Mouse (Mus musculus) gastrocnemius, adult 18-20 months (tissue): ENCODE data around the gene Mpc2. TPM values are rescaled to one million over a fixed set of nuclear protein-coding genes. Genes with fewer than 3 reads are reported as not detected.

ENCODE experiments used
- DNase-seq: peaks from one replicate; pipeline ENCODE4 v3.0.0; 2021; ENCODE audit warnings: low spot score
- total RNA-seq, 2 experiments: library from RNA; stranded (reverse); gene quantifications; 2 replicates each; pipeline ENCODE4 v1.2.3; 2021

The Mpc2 gene
- total RNA-seq, 2 experiments from 2014 or later: 282 to 321 TPM

GRCm38 (mm10) chr1:165503307-165504024 is 43.0 kb downstream of the Mpc2 start:
- DNase-seq: peak; percentile 48

GRCm38 (mm10) chr1:165506303-165506702 is 45.9 kb downstream of the Mpc2 start:
- DNase-seq: no peak

- DNase-seq: peak; percentile 40
Measured at GRCm38 (mm10) chr1:165510161-165510560, 49.7 kb downstream of the Mpc2 start.

GRCm38 (mm10) chr1:165520716-165521115 is 60.3 kb downstream of the Mpc2 start:
- DNase-seq: no peak

Other genes with a start within 250 kb of the Mpc2 start
- 10 to 100 TPM; 17.1 to 20.7 TPM for gene Tiprl, start 223.6 kb upstream of the Mpc2 start, total RNA-seq
- gene Gpr161, start 164.8 kb upstream of the Mpc2 start, total RNA-seq: 1 to 10 TPM in 1 of 2 experiments, under 1 TPM in 1; 0.55 to 1.4 TPM
- 100 to 1,000 TPM; 277 to 293 TPM for gene Dcaf6, start 162 bp upstream of the Mpc2 start, total RNA-seq
- not detected for gene Adcy10, start 24.5 kb downstream of the Mpc2 start, total RNA-seq
- gene Mpzl1, start 173.9 kb downstream of the Mpc2 start, total RNA-seq: 1 to 10 TPM; 4.8 to 5.3 TPM
- 100 to 1,000 TPM in 1 of 2 experiments, 10 to 100 TPM in 1; 89.6 to 103 TPM for gene Rcsd1, start 249.1 kb downstream of the Mpc2 start, total RNA-seq